Mouse (Mus musculus) liver, embryonic 14.5 days (tissue): ENCODE results near the gene U2af1.

Experiments used
- CTCF ChIP-seq: IDR thresholded peaks from 2 replicates; pipeline ENCODE4 v1.5.1; 2016; ENCODE audit warnings: antibody characterized with exemption, low read depth, control low read depth
- EP300 ChIP-seq: IDR thresholded peaks from 2 replicates; pipeline ENCODE4 v1.6.1; 2016; ENCODE audit warnings: antibody characterized with exemption, low read depth

- TF ChIP-seq CTCF (no peak), EP300 (no peak)
Measured at GRCm38 (mm10) chr17:31688112-31688511, 29.4 kb upstream of the U2af1 start.
